Mouse (Mus musculus) heart, adult 8-10 months (tissue): ENCODE results near the gene Dnaaf5. TPM values are rescaled to one million over a fixed set of nuclear protein-coding genes. Genes with fewer than 3 reads are reported as not detected.
A peak's percentile ranks its signal among the peaks of the same experiment; 100 is the strongest.

ENCODE experiments used
- DNase-seq: peaks from one replicate; pipeline ENCODE4 v3.0.0; 2022; ENCODE audit warnings: low spot score
- total RNA-seq, 4 experiments: library from RNA; stranded (reverse); gene quantifications; 2 replicates each; pipeline ENCODE4 v1.2.4; 2022

The Dnaaf5 gene
- total RNA-seq, 4 experiments from 2014 or later: 16.1 to 20.0 (median 18.2) TPM

GRCm38 (mm10) chr5:139140589-139140988 lies 9.4 kb upstream of the Dnaaf5 start:
- DNase-seq: no peak

GRCm38 (mm10) chr5:139141326-139141725 lies 8.7 kb upstream of the Dnaaf5 start:
- no peak for DNase-seq

GRCm38 (mm10) chr5:139143890-139144289 lies 6.1 kb upstream of the Dnaaf5 start:
- no peak for DNase-seq

GRCm38 (mm10) chr5:139145726-139146125 lies 4.3 kb upstream of the Dnaaf5 start:
- no peak for DNase-seq

GRCm38 (mm10) chr5:139146476-139147075 lies 3.4 kb upstream of the Dnaaf5 start:
- DNase-seq: no peak

- DNase-seq: no peak
These were observed 2.6 kb upstream of the Dnaaf5 start for GRCm38 (mm10) chr5:139147178-139148078.

GRCm38 (mm10) chr5:139149006-139149672 lies 884 bp upstream of the Dnaaf5 start:
- peak; percentile 9 for DNase-seq

- no peak for DNase-seq
These were observed 594 bp downstream of the Dnaaf5 start for GRCm38 (mm10) chr5:139150603-139151031.

GRCm38 (mm10) chr5:139160899-139161298 lies 10.9 kb downstream of the Dnaaf5 start:
- no peak for DNase-seq

GRCm38 (mm10) chr5:139161632-139162031 lies 11.6 kb downstream of the Dnaaf5 start:
- DNase-seq: no peak

- no peak for DNase-seq
These were observed 16.8 kb downstream of the Dnaaf5 start for GRCm38 (mm10) chr5:139166781-139167361.

- DNase-seq: no peak
These were observed 17.5 kb downstream of the Dnaaf5 start for GRCm38 (mm10) chr5:139167548-139167947.

GRCm38 (mm10) chr5:139171929-139172328 lies 21.9 kb downstream of the Dnaaf5 start:
- no peak for DNase-seq

GRCm38 (mm10) chr5:139174141-139174540 lies 24.1 kb downstream of the Dnaaf5 start:
- DNase-seq: no peak

- peak; percentile 56 for DNase-seq
These were observed 24.8 kb downstream of the Dnaaf5 start for GRCm38 (mm10) chr5:139174556-139175547.

- peak; percentile 64 for DNase-seq
These were observed 29.0 kb downstream of the Dnaaf5 start for GRCm38 (mm10) chr5:139178895-139179631.

- DNase-seq: no peak
These were observed 33.1 kb downstream of the Dnaaf5 start for GRCm38 (mm10) chr5:139183131-139183530.

GRCm38 (mm10) chr5:139183601-139184000 lies 33.6 kb downstream of the Dnaaf5 start:
- DNase-seq: no peak

- DNase-seq: no peak
These were observed 34.9 kb downstream of the Dnaaf5 start for GRCm38 (mm10) chr5:139184897-139185296.

- DNase-seq: no peak
These were observed 39.7 kb downstream of the Dnaaf5 start for GRCm38 (mm10) chr5:139189726-139190125.
